Mouse (Mus musculus): ENCODE measurements around the gene Cyp4f18. TPM values are rescaled to one million over a fixed set of nuclear protein-coding genes. Genes with fewer than 3 reads are reported as not detected.

Gene Cyp4f18
- total and polyA plus RNA-seq, 3 experiments: 13.5 to 37.4 (median 31.7) TPM

- Histone ChIP-seq H3K9me3 (replicated peaks; ENCODE audit: low read length) (no peaks in the 10 kb centered on the region), H3K79me2 (replicated peaks; ENCODE audit: control insufficient read depth, extremely low read depth, insufficient read depth, poor library complexity, severe bottlenecking) (no peaks in the 10 kb centered on the region), H3K27me3 (replicated peaks) (no peaks in the 10 kb centered on the region), H3K4me1 (ENCODE audit: control insufficient read depth in 1 of 2, insufficient read depth in 2 of 2) (peaks cover 13 to 45% of the 10 kb centered on the region in 2 experiments), H3K36me3 (replicated peaks in 1 of 2; ENCODE audit: control insufficient read depth in 1 of 2, insufficient read depth in 1 of 2, low read length in 1 of 2) (peaks cover 0 to 26% of the 10 kb centered on the region in 2 experiments), H3K4me2 (ENCODE audit: insufficient read depth, low read depth, poor library complexity, severe bottlenecking) (no peak overlapping the region), H3K9ac (ENCODE audit: insufficient read depth, low read depth) (no peak overlapping the region), H3K27ac (ENCODE audit: insufficient read depth, low read depth) (no peak overlapping the region), H3K4me3 (replicated peaks in 1 of 3; ENCODE audit: low read depth in 2 of 3, low read length in 2 of 3, poor library complexity in 1 of 3) (no peak overlapping the region)
- dilution Hi-C loops (cut with MboI; ENCODE audit: extremely low pct_ligation_motif_present, extremely low pct_unique_long_range_greater_than_20kb, low sequenced_read_pairs): no loop called here
- in situ Hi-C loops (cut with MboI; ENCODE audit: low pct_ligation_motif_present, low pct_unique_long_range_greater_than_20kb, low sequenced_read_pairs): loop anchor here (25.0 kb wide), 1 partner anchor 869 kb away; no protein-coding TSS in a partner anchor
- no peak for DNase-seq (ENCODE audit: extremely low read depth)
- TF ChIP-seq TBP (conservative IDR thresholded peaks at IDR 0.05; ENCODE audit: low read depth, low read length): no peak
- TF ChIP-seq ZC3H11A (IDR thresholded peaks at IDR 0.05; ENCODE audit: low read depth, low read length): no peak
- no peak for TF ChIP-seq CHD1 (IDR thresholded peaks at IDR 0.05; ENCODE audit: low read depth, low read length)
- no peak for TF ChIP-seq BHLHE40 (IDR thresholded peaks at IDR 0.05; ENCODE audit: low read depth, low read length)
- no peak for TF ChIP-seq KAT2A (IDR thresholded peaks at IDR 0.05; ENCODE audit: insufficient replicate concordance, low read length)
- TF ChIP-seq UBTF (IDR thresholded peaks at IDR 0.05; ENCODE audit: low read depth, low read length): no peak
- no peak for TF ChIP-seq CTCF (conservative IDR thresholded peaks at IDR 0.05 in 1 of 2, IDR thresholded peaks at IDR 0.05 in 1 of 2; ENCODE audit: low read depth in 2 of 2, low read length in 2 of 2)
- no peak for TF ChIP-seq MEF2A (IDR thresholded peaks at IDR 0.05; ENCODE audit: borderline replicate concordance, low read depth, low read length)
- no peak for TF ChIP-seq ZKSCAN1 (IDR thresholded peaks at IDR 0.05; ENCODE audit: borderline replicate concordance, low read depth, low read length)
Measured at GRCm38 (mm10) chr8:72005912-72006311, 3.5 kb downstream of the Cyp4f18 start.

DNA sequence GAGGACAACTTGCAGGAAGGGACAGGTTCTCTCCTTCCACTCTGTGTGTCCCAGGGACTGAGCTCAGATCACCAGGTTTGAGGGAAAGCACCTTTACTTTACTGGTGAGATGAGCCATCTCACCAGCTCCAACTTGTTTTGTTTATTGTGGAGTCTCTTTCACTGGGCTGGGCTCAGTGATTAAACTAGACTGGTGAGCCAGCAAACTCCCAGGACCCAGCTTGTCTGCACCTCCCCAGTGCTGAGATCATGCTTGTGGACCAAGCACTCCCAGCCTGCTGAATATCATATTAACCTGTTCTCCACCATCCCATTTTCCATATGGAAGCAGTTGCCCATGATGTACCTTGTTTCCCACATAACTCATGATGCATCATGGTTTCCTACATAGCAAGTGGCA is 6.5 kb downstream of the Cyp4f18 start:
- in situ Hi-C loops (cut with MboI; ENCODE audit: low pct_ligation_motif_present, low pct_unique_long_range_greater_than_20kb, low sequenced_read_pairs): loop anchor here (25.0 kb wide), 1 partner anchor 866 kb away; no protein-coding TSS in a partner anchor
- dilution Hi-C loops (cut with MboI; ENCODE audit: extremely low pct_ligation_motif_present, extremely low pct_unique_long_range_greater_than_20kb, low sequenced_read_pairs): no loop called here
- peaks cover 7% of the 10 kb centered on the region for H3K9me3 ChIP-seq (replicated peaks; ENCODE audit: low read length)

GRCm38 (mm10) chr8:72000223-72000622 is 9.2 kb downstream of the Cyp4f18 start:
- Histone ChIP-seq H3K27me3 (replicated peaks) (no peaks in the 10 kb centered on the region), H3K36me3 (replicated peaks in 1 of 2; ENCODE audit: control insufficient read depth in 1 of 2, insufficient read depth in 1 of 2, low read length in 1 of 2) (peaks cover 0 to 70% of the 10 kb centered on the region in 2 experiments), H3K9me3 (replicated peaks; ENCODE audit: low read length) (peaks cover 7% of the 10 kb centered on the region), H3K79me2 (replicated peaks; ENCODE audit: control insufficient read depth, extremely low read depth, insufficient read depth, poor library complexity, severe bottlenecking) (no peaks in the 10 kb centered on the region), H3K27ac (ENCODE audit: insufficient read depth, low read depth) (no peak overlapping the region), H3K4me1 (ENCODE audit: control insufficient read depth in 1 of 2, insufficient read depth in 2 of 2) (peaks cover 0 to 6% of the 10 kb centered on the region in 2 experiments; a peak in 2 of 4 replicates), H3K4me3 (replicated peaks in 1 of 3; ENCODE audit: low read depth in 2 of 3, low read length in 2 of 3, poor library complexity in 1 of 3) (no peak overlapping the region), H3K4me2 (ENCODE audit: insufficient read depth, low read depth, poor library complexity, severe bottlenecking) (no peak overlapping the region), H3K9ac (ENCODE audit: insufficient read depth, low read depth) (no peak overlapping the region)
- TF ChIP-seq ZKSCAN1 (IDR thresholded peaks at IDR 0.05; ENCODE audit: borderline replicate concordance, low read depth, low read length) (no peak), USF1 (IDR thresholded peaks at IDR 0.05; ENCODE audit: low read depth, low read length) (no peak), USF2 (conservative IDR thresholded peaks at IDR 0.05; ENCODE audit: low read depth, low read length) (no peak), MAZ (IDR thresholded peaks at IDR 0.05; ENCODE audit: low read depth, low read length) (no peak), CHD2 (IDR thresholded peaks at IDR 0.05; ENCODE audit: low read length) (no peak), ETS1 (conservative IDR thresholded peaks at IDR 0.05; ENCODE audit: low read depth, low read length) (no peak)
- no peak for DNase-seq (ENCODE audit: extremely low read depth)
- in situ Hi-C loops (cut with MboI; ENCODE audit: low pct_ligation_motif_present, low pct_unique_long_range_greater_than_20kb, low sequenced_read_pairs): loop anchor here (25.0 kb wide), 1 partner anchor 863 kb away; no protein-coding TSS in a partner anchor
- dilution Hi-C loops (cut with MboI; ENCODE audit: extremely low pct_ligation_motif_present, extremely low pct_unique_long_range_greater_than_20kb, low sequenced_read_pairs): no loop called here

More for the DNA sequence above, 6.5 kb downstream of the Cyp4f18 start:
- no peak overlapping the region for H3K4me2 ChIP-seq (ENCODE audit: insufficient read depth, low read depth, poor library complexity, severe bottlenecking)
- no peak overlapping the region for H3K9ac ChIP-seq (ENCODE audit: insufficient read depth, low read depth)
- TF ChIP-seq GABPA (IDR thresholded peaks at IDR 0.05; ENCODE audit: insufficient replicate concordance, low read depth, low read length) (no peak), ZMIZ1 (IDR thresholded peaks at IDR 0.05; ENCODE audit: low read depth, low read length) (no peak), RAD21 (IDR thresholded peaks at IDR 0.05; ENCODE audit: low read depth, low read length) (no peak), POLR2AphosphoS2 (IDR thresholded peaks at IDR 0.05; ENCODE audit: low read depth, low read length) (no peak)
- no peaks in the 10 kb centered on the region for H3K27me3 ChIP-seq (replicated peaks)
- peaks cover under 1 to 20% of the 10 kb centered on the region in 2 experiments; a peak in 3 of 4 replicates for H3K4me1 ChIP-seq (ENCODE audit: control insufficient read depth in 1 of 2, insufficient read depth in 2 of 2)
- peaks cover 0 to 55% of the 10 kb centered on the region in 2 experiments for H3K36me3 ChIP-seq (replicated peaks in 1 of 2; ENCODE audit: control insufficient read depth in 1 of 2, insufficient read depth in 1 of 2, low read length in 1 of 2)
- no peak overlapping the region for H3K27ac ChIP-seq (ENCODE audit: insufficient read depth, low read depth)
- DNase-seq (ENCODE audit: extremely low read depth): no peak
- no peak overlapping the region for H3K4me3 ChIP-seq (replicated peaks in 1 of 3; ENCODE audit: low read depth in 2 of 3, low read length in 2 of 3, poor library complexity in 1 of 3)
- no peaks in the 10 kb centered on the region for H3K79me2 ChIP-seq (replicated peaks; ENCODE audit: control insufficient read depth, extremely low read depth, insufficient read depth, poor library complexity, severe bottlenecking)

All from CH12.LX (cell line).